Mouse (Mus musculus) heart, adult 2 months (tissue): ENCODE results near the gene Hist1h4i. TPM values are rescaled to one million over a fixed set of nuclear protein-coding genes. Genes with fewer than 3 reads are reported as not detected.

Experiments used
- DNase-seq, 2 experiments: peaks; one replicate each; pipeline ENCODE4 v3.0.0; 2021
- H3K27ac ChIP-seq: fragments of 200-600 bp; 2 replicates; pipeline ENCODE4 v1.8.1; 2022
- H3K27me3 ChIP-seq: fragments of 200-500 bp; 2 replicates; pipeline ENCODE4 v1.6.1; 2012; ENCODE audit warnings: mild to moderate bottlenecking, low read length, inconsistent platforms, mixed read lengths; ENCODE audit not compliant: control insufficient read depth, insufficient read depth
- H3K36me3 ChIP-seq: fragments of 200-500 bp; 2 replicates; pipeline ENCODE4 v1.6.1; 2012; ENCODE audit warnings: low read length, inconsistent platforms; ENCODE audit not compliant: control insufficient read depth, insufficient read depth
- H3K4me1 ChIP-seq: fragments of 200-500 bp; 2 replicates; pipeline ENCODE4 v1.6.1; 2011; ENCODE audit warnings: low read length; ENCODE audit not compliant: control insufficient read depth, insufficient read depth
- H3K4me3 ChIP-seq: fragments of 200-600 bp; 2 replicates; pipeline ENCODE4 v1.8.1; 2022
- H3K79me2 ChIP-seq: fragments of 200-500 bp; replicated peaks from 2 replicates; pipeline ENCODE4 v1.6.1; 2012; ENCODE audit warnings: mild to moderate bottlenecking, inconsistent platforms, low read length, moderate library complexity, mixed read lengths; ENCODE audit not compliant: control insufficient read depth, insufficient read depth
- H3K9ac ChIP-seq: fragments of 200-500 bp; 2 replicates; pipeline ENCODE4 v1.6.1; 2012; ENCODE audit warnings: low read depth, mild to moderate bottlenecking, control low read depth, inconsistent platforms, low read length, mixed read lengths
- CTCF ChIP-seq: fragments of 200-600 bp; IDR thresholded peaks from 2 replicates; pipeline ENCODE4 v1.8.1; 2022; ENCODE audit warnings: antibody characterized with exemption, mild to moderate bottlenecking, moderate library complexity
- EP300 ChIP-seq: fragments of 200-500 bp; IDR thresholded peaks from 2 replicates; pipeline ENCODE4 v1.6.1; 2011; ENCODE audit warnings: low read depth, low read length, control low read depth; ENCODE audit not compliant: insufficient read depth
- POLR2A ChIP-seq: fragments of 200-500 bp; IDR thresholded peaks from 2 replicates; pipeline ENCODE4 v1.6.1; 2011; ENCODE audit warnings: mild to moderate bottlenecking, low read depth, low read length, control low read depth; ENCODE audit not compliant: insufficient read depth
- WGBS: fragments of 180-500 bp; shearing (Covaris S2); methylation state at CpG from one replicate; pipeline ENCODE4 v1.1.7; 2018; 5-methylcytosine and 5-hydroxymethylcytosine counted together
- intact Hi-C: fragments of 180-260 bp; cut with DNase I; formaldehyde crosslinking; loops from one replicate; pipeline ENCODE4 v1.15.1; 2025
- polyA plus RNA-seq: library from polyadenylated mRNA; depleted of rRNA; stranded (reverse); fragments of >200 nt; gene quantifications from 2 replicates; pipeline ENCODE4 v1.2.3, GENCODE M21; 2012
- total RNA-seq, 2 experiments: library from RNA; stranded (reverse); gene quantifications; 2 replicates each; pipeline ENCODE4 v1.2.3; 2021

Gene Hist1h4i
- total and polyA plus RNA-seq, 3 experiments = 5.8 to 18.1 (median 11.9) TPM

DNA sequence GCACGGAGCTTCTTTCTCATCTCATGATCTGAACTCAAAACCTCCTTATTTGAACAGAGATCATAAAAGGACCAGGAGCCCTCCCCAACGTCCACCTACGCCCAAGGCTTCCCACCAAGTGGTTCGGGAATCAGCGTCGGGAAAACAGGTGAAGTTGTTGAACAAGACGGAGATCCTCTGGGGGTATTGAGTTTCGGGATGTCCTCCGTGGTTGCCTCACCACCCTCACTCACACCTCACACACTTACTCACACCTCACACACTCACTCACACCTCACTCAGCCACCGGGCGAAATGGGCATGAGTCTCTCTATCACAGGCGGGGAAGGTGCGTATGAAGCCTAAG, 44.3 kb downstream of the Hist1h4i start:
- H3K79me2 ChIP-seq = no peaks in the 10 kb centered on the region
- no peaks in the 10 kb centered on the region for H3K36me3 ChIP-seq
- H3K27me3 ChIP-seq = peaks cover 30% of the 10 kb centered on the region
- no peak overlapping the region for H3K4me3 ChIP-seq
- intact Hi-C loops = no loop called here
- peaks cover 6% of the 10 kb centered on the region for H3K4me1 ChIP-seq
- H3K9ac ChIP-seq = no peak overlapping the region
- no peak for TF ChIP-seq CTCF
- TF ChIP-seq POLR2A = no peak
- TF ChIP-seq EP300 = no peak
- 8% methylated on average over 13 of the region's 13 CpGs for WGBS
- no peak for DNase-seq
- H3K27ac ChIP-seq = no peak overlapping the region

DNA sequence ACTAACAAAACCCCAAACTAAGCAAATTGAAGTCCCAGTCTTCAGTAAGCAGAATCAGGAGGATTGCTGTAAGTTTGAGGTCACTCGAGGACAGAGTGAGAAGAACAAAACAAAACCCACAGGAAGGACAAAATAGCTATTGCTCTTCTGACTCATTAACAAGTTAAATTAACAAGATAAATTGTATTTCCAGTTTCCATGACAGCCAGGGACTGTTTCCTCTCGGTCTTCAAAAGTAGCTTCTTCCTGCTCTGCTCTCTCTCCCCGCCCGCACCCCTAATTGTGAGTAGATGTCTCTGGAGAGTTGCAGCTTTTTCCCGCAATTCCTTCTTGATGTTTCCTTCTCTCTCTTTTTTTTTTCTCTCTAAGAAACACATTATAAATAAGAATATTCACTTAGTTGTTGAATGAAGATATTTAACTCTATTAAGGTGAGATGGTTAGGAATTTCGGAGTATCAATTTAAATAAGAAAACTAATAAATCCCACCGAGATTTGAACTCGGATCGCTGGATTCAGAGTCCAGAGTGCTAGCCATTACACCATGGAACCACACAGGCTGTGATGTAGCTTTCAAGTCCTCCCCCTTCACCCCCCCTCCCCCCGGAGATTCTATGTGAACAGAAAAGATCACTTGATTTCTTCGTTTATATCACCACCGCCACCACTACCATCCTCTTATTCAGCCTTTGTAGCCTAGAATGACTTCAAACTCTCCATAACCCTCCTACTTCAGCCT, 44.9 kb downstream of the Hist1h4i start:
- peaks cover 31% of the 10 kb centered on the region for H3K27me3 ChIP-seq
- H3K4me3 ChIP-seq = peak overlapping the region; percentile 35
- TF ChIP-seq POLR2A (no peak), CTCF (no peak), EP300 (no peak)
- H3K9ac ChIP-seq = no peak overlapping the region
- no peak overlapping the region for H3K27ac ChIP-seq
- DNase-seq = peak in 1 of 2 experiments; percentile 35
- intact Hi-C loops = no loop called here
- H3K36me3 ChIP-seq = no peaks in the 10 kb centered on the region
- H3K79me2 ChIP-seq = no peaks in the 10 kb centered on the region
- WGBS = 15% methylated on average over 12 of the region's 12 CpGs
- H3K4me1 ChIP-seq = peaks cover 6% of the 10 kb centered on the region

DNA sequence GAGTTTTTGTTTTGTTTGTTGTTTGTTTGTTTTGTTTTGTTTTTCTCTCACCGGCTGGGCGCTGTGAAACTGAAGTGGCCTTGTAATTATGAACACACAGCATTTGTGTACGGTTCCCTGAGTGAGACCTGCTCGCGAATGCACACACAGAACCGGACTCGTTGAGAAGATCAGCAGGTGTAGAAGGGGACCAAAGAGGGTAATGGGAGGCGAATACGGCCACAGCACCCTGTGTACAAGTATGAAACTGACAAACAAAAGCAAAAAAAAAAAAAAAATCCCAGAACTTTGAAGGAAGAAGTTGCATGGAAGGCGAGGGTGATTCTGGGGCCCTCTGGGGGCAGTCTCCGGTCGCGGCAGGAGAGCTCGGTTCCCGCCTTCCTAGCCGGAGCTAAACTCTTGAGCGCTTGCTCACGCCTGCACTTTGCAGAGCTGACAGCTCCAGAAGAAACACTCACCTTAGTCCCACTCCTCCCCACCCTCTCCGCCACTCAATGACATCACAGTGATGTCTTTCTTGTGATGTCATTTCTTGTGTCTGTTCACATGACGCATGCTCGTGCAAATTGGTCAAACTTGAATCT, 45.7 kb downstream of the Hist1h4i start:
- H3K79me2 ChIP-seq = no peaks in the 10 kb centered on the region
- peaks cover 6% of the 10 kb centered on the region for H3K4me1 ChIP-seq
- no peaks in the 10 kb centered on the region for H3K36me3 ChIP-seq
- intact Hi-C loops = loop anchor here (2.0 kb wide), 2 partner anchors 19 to 21 kb away; no protein-coding TSS in a partner anchor
- H3K9ac ChIP-seq = no peak overlapping the region
- TF ChIP-seq CTCF (peak; percentile 43), POLR2A (no peak)
- H3K27ac ChIP-seq = no peak overlapping the region
- peak overlapping the region; percentile 35 for H3K4me3 ChIP-seq
- DNase-seq = peak; percentile 41 to 47
- 3% methylated on average over 21 of the region's 21 CpGs for WGBS
- H3K27me3 ChIP-seq = peaks cover 31% of the 10 kb centered on the region

DNA sequence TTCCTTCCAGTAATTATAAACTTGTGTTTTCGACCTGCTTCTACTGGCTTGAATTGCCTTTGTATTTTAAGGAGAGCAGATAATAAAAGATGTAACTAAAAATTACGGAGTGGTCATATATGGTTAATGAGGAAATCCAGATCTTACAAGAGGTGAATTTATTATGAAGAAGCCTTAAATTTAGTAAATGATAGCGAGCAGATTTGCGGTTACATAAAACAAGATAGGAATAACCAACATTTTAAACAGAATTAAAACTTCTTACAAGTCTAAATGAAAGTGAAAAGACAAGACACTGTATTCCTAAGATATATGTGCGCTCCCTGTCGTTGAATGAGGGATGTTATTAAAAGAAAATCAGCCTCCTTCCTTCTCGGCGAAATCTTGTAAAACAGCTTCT, 46.3 kb downstream of the Hist1h4i start:
- TF ChIP-seq POLR2A (no peak), EP300 (no peak), CTCF (no peak)

DNA sequence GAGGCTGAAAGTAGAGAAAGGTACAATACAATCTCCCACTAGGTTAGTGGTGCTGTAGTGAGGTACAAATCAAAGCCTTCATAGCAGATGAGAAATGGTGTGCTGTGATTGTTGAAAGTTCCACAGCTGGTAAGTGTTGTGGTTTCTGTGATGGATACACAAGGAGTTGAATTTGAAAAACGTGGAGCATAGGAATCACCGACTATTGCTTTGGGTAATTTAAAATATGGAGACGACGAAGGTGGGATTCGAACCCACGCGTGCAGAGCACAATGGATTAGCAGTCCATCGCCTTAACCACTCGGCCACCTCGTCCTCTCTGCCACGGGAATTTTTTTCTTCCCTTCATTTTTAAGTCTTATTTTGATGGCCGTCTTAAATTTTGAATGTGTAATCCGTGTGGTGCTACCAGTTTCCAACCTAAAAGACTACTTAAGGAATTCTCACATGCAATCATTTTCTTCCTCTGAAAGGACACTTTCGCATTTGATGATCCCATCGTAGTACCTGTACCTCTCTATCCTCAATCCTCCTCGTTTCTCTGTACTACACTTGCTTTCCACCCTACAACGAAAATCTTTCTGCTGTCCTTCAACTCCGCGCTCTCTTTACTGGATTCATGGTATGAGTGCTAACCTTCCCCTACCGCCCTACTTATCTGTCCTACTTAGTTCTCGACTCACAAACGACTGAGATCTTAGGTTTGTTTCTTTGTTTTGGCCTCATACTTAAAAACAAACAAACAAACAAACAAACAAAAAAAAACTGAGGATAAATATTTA, 47.0 kb downstream of the Hist1h4i start:
- Histone ChIP-seq H3K36me3 (no peaks in the 10 kb centered on the region), H3K4me3 (no peak overlapping the region), H3K27ac (no peak overlapping the region), H3K4me1 (peaks cover 6% of the 10 kb centered on the region), H3K9ac (no peak overlapping the region), H3K27me3 (peaks cover 27% of the 10 kb centered on the region), H3K79me2 (no peaks in the 10 kb centered on the region)
- intact Hi-C loops = loop anchor here (2.0 kb wide), 2 partner anchors 19 to 21 kb away; no protein-coding TSS in a partner anchor
- DNase-seq = peak in 1 of 2 experiments; percentile 46
- no peak for TF ChIP-seq POLR2A
- no peak for TF ChIP-seq CTCF
- TF ChIP-seq EP300 = no peak
- WGBS = 16% methylated on average over 22 of the region's 22 CpGs

More for the DNA sequence above, 46.3 kb downstream of the Hist1h4i start:
- Histone ChIP-seq H3K79me2 (no peaks in the 10 kb centered on the region), H3K27me3 (peaks cover 31% of the 10 kb centered on the region), H3K4me3 (peak overlapping the region; percentile 35), H3K36me3 (no peaks in the 10 kb centered on the region), H3K9ac (no peak overlapping the region), H3K27ac (no peak overlapping the region), H3K4me1 (peaks cover 6% of the 10 kb centered on the region)
- intact Hi-C loops = loop anchor here (2.0 kb wide), 2 partner anchors 20 kb away; no protein-coding TSS in a partner anchor
- no peak for DNase-seq
- WGBS = 13% methylated on average over 8 of the region's 8 CpGs
